Mouse (Mus musculus): ENCODE measurements around the gene Maml3. TPM values are rescaled to one million over a fixed set of nuclear protein-coding genes. Genes with fewer than 3 reads are reported as not detected.
A peak's percentile ranks its signal among the peaks of the same experiment; 100 is the strongest.

The Maml3 gene
- total RNA-seq, 4 experiments from 2014 or later, result 1.9 to 3.3 (median 2.7) TPM

GRCm38 (mm10) chr3:52003663-52004062 lies 101.2 kb downstream of the Maml3 start:
- no peak for DNase-seq (ENCODE audit: low spot score)

DNA sequence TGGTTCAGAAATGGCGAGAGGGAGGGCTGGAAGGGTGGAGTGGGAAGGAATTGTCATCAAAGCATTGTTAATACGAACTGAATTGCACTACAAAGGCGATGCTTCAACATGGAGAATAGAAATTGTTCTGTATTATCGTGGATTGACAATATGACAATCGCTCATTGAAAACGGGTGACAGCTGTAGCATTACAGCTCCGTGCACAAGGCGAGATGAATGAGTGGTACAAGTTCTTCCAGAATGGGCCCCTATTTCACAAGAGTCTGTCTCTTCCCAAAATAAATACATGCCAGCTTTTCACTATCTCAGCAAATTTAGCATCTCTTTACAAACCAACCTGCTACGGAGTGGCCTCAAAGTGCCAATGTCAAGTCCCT lies 103.4 kb downstream of the Maml3 start:
- DNase-seq (ENCODE audit: low spot score), result no peak

- no peak for DNase-seq (ENCODE audit: low spot score)
Observed at GRCm38 (mm10) chr3:52000871-52001517, 103.9 kb downstream of the Maml3 start.

DNA sequence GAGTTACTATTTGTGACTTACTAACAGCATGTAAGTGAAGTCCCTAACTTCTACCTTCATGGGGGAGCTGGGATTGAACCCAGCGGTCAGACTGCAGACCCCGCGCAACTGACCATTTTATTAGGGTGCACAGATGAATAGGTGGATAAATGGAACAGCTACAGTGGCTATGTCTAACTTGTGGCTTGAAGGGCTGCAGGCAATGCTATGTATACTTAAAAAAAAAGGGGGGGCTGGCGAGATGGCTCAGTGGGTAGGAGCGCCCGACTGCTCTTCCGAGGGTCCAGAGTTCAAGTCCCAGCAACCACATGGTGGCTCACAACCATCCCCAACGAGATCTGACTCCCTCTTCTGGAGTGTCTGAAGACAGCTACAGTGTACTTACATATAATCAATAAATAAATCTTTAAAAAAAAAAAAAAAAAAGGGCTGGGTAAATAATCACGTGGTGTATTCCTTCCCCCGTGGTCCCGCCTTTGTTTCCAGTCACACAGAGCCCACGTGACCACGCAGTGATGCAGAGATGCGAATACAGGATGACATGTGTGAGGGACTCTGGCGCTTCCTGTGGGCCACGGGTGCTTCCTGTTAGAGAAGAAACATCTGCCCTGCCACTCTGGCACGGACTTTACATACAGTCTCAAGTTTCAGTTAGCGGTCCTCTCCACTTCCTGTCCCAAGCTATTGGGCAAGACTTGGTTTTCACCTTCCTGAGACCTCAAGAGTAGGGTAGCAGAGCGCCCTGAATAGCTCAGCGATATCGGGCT lies 105.0 kb downstream of the Maml3 start:
- peak; percentile 21 for DNase-seq (ENCODE audit: low spot score)

DNA sequence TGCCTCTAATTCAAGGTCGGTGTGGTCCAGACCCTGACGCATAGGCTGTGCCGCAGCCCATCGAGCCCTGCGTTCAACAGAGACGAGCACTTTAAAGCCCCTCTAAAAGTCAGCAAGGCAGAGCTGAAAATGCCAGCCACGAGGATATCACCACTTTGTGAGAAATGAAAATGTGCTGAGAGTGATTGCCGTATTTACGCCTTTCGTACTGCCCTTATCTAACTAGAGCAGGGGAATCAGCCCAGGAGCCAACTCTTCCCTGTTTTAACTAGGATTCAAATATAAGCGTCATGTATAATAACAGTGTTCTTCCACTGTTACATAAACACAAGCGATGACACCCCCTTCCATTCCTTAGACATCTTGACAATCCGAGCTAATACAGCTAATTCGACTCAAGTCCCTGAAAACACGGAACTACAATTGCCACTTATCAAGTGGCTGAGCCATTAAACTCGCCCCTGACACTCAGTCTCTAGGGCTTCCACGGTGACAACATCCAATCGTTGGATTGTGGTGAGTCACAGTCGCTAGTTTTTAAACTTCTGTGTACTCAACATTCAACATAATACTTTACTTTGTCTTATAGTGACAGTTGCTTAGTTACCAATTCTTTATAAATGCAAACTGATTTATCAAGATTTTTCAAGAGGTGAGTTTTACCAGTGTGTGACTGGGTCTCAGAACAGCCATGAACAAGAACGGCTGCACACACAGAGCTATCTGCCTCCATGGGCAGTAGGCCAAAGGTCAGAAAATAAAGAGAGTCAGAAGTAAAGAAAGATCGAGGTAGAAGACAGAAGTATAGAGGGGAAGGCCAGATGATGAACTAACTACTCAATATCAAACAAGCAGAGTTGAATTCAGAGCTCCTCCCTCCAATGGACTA lies 106.1 kb downstream of the Maml3 start:
- DNase-seq (ENCODE audit: low spot score), result no peak

DNA sequence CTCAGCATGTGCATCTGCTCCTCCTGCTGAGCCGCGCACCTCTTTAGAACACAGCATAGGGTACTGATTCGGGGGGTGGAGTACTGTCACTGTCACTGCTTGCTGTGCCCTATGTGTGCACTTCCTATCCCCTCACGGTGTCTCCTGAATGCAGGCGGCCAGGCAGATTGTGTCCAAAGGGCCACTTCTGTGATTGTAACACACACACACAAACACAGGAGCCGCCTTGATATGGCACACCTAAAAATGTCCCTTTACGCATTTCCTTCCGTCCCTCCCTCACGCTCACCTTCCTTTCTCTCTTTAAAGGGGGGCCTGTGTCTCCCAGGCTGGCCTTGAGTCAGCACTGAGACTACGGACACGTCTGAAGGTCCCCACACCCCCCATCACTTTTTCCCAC lies 107.3 kb downstream of the Maml3 start:
- no peak for DNase-seq (ENCODE audit: low spot score)

DNA sequence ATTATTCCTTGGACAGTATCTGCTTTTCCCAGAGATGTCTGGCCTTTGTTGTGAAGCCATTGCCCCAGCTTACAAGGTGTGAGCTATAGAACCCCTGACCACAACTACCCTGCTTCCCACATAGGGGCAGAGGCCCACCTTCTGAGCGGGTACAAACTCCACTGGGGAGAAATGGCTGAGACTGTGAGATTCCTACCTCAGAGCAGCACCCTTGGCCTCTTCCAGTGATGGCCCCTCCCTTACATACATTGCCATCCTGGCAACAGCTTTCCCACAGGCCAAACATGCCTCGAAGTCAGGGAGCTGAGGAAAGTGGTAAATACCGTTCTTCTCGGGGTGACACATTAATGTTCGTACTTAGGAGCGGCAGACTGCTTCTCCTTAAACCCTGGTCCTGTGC lies 118.4 kb downstream of the Maml3 start:
- DNase-seq (ENCODE audit: low spot score), result no peak

DNA sequence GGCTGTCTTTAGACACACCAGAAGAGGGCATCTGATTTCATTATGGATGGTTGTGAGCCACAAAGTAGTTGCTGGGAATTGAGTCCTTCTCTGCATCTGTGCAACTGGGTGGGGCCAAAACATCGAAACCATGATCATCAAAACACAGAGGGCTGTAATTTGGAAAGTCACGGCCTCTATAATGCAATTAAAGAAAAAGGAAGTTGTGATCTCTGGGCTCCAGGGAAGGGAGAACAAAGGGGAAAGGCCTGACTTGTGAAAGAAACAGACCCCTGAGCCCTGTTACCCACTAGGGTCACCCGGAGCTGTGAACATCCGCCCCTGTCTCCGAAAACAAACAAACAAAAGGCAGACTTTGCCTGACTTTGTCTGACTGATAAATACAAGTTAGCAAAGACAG lies 123.4 kb downstream of the Maml3 start:
- no peak for DNase-seq (ENCODE audit: low spot score)

DNA sequence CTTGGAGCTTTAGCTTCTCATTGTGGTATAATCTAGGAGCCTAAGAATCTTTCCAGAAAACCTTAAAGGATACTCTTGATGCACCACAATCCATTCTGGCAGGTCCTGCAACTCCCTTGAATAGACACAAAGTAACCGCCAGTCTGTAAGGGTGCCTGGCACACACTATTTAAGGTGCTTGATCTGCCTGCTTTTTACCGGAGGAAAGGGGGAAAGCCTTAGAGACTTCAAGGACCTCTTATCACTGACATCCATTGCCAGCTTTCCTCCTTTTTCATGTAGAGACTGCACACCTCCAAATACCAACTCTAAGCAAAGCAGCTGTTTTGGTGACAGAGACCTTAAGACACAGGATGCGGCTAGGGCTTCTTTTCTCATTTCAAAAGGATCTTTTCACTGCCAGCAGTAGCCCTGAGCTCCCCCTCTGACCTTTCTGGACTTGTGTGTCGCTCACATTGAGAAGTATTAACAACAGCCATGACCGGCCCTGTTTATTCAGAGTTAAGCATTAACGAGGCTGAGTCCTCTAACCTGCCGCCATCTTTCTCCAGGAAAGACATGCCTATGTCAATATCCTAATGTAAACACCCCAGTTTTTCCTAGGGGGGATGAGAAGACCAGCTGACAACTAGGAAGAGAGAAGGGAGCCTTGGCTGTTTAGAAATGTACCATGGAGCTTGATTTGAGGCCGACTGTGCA lies 127.1 kb downstream of the Maml3 start:
- no peak for DNase-seq (ENCODE audit: low spot score)

DNA sequence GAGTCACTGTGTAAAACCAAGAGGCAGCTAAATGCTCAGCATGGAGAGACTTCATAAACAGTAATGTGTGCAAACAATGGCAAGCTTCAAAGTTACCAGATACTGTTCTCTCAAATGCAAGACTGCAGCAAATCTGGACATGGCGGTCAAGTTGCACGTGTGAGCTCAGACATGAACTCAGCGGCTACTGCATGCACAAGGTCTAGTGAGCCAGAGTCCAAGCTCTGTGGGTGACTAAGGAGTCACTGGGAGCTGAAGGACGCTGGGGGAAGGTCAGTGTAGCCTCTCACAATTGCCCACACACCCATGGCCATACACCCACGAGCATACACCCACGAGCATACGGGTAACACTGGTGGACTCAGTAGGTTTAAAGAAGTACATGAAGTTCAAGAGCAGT lies 130.3 kb downstream of the Maml3 start:
- no peak for DNase-seq (ENCODE audit: low spot score)

DNA sequence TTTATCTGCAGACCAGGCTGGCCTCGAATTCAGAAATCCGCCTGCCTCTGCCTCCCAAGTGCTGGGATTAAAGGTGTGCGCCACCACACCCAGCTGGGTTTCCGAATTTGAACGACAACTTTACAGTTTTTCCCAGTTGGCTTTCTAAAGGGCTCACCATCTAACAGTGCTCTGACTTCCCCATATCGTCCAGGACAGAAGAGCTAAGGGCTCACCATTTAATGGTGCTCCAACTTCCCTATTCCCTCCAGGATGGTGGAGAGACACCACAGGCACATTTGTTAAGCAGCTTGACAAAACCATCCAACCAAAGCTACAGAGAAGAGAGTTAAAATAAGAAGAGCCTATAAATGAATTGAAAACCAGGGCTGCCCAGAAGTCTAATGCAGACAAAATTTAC lies 130.7 kb downstream of the Maml3 start:
- no peak for DNase-seq (ENCODE audit: low spot score)

DNA sequence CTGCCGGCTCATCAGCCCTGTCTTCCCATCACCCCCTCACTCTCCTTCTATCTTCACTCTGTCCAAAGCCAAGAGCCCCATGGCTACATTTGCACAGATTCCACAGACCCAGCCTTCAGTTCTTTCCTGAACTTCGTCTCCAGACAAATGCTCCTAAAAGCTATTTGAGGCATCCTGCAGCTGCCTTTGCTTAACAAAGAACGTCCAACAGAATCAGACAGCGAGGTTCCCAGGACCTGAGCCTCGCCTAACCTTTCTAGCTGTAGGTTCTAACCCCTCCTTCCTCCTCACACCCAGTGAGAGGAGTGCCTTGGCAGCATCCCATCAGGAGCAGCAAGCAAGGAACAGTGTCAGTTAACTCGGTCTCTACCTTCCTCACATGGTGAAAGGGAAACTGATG lies 132.3 kb downstream of the Maml3 start:
- no peak for DNase-seq (ENCODE audit: low spot score)

- no peak for DNase-seq (ENCODE audit: low spot score)
Observed at GRCm38 (mm10) chr3:51970489-51970888, 134.4 kb downstream of the Maml3 start.

- no peak for DNase-seq (ENCODE audit: low spot score)
Observed at GRCm38 (mm10) chr3:51969451-51969850, 135.4 kb downstream of the Maml3 start.

- DNase-seq (ENCODE audit: low spot score), result no peak
Observed at GRCm38 (mm10) chr3:51965841-51966240, 139.0 kb downstream of the Maml3 start.

DNA sequence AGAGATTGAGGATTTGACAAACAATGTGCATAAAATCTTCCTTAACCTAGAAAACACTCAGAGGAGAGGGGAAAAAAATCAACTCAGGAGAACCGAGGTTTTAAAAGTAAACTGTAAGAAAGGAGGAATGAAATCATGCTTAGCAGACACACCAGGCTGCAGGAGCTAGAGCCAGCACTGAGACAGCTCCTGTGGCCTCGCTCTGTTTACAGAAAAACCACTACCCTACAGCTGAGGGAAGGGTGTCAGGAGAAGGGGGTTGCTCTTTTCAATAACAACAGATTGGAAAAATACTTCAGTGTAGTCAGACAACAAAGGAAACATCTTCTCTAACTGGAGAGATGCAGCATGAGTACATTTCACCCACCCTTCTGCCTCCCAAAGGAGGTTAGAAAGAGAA lies 139.4 kb downstream of the Maml3 start:
- DNase-seq (ENCODE audit: low spot score), result no peak

- DNase-seq (ENCODE audit: low spot score), result no peak
Observed at GRCm38 (mm10) chr3:51965008-51965407, 139.9 kb downstream of the Maml3 start.

DNA sequence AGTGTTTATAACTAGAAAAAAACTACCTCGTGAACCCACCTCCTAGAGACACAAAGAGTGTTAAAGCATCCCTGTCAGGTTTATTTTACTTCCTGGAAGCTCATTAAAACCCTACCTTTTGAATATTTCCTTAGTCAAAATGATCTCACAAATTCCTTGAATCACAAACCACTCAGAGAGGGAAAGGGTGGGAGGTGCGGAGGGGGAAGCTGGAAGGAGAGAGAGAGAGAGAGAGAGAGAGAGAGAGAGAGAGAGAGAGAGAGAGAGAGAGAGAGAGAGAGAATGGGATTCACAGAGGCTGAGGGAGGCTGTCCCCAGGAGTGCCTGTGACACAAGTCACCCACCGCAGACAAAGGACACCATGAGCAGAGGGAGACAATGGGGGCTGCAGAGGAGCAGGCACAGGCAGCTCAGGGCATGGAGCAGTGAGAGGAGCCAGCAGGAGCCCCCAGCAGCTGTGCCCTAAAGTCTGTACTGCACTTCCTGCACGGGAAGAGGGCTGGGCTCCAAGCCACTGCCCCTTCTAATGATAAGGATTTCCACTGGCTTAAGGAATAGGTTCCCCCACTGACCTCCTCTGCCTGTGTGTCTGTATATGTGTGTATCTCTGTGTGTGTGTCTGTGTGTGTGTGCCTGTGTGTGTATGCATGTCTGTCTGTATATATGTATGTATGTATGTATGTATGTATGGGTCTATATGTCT lies 140.8 kb downstream of the Maml3 start:
- no peak for DNase-seq (ENCODE audit: low spot score)

DNA sequence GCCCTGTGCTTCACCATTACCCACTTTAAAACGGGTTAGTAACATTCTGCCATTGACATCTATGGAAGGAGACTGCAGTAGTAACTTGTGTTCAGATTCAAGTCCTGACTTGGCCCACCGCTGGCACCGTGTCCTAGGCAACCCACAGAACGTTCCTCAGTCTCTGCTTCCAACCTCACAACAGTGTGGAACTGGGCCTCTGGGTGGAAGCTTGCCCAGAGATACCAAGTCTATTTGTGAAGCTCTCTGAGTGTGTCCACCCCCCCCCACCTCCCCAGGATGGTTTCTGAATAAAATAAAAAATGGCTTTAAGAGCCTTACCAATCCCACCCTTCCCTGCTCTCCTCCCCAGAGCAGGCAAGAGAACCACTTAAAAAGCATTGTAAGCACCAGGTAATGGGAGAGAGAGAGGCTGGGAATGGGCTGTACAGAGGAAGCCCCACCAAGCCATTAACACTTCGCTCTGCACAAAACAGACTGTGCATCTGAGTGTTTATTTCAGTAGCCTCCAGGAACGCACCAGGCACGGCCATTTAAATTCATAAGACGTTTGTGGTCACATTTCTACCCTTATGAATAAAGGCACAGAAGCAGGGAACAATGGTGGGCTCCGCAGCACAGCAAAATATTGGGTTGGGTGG lies 141.6 kb downstream of the Maml3 start:
- no peak for DNase-seq (ENCODE audit: low spot score)

DNA sequence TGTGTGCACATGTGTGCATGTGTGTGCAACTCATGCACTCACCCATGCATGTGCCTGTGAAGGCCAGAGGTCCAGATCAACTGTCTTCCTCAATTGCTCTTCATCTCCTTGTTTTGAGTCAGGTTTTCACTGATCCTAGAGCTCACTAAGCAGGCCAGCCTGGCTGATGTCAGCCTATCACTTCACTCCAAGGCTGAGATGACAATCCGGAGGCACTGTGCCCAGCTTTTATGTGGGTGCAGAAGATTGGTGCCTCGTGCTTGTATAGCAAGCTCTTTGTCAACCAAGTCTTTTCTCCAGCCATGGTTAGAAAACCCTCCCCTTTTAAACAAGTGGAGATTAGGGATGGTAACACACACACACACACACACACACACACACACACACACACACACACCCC lies 146.1 kb downstream of the Maml3 start:
- DNase-seq (ENCODE audit: low spot score), result no peak

GRCm38 (mm10) chr3:51954441-51954840 lies 150.4 kb downstream of the Maml3 start:
- no peak for DNase-seq (ENCODE audit: low spot score)

All from heart, adult 8-10 months (tissue).